Mouse (Mus musculus): Measurements from ENCODE around the gene Gm38392. TPM values are rescaled to one million over a fixed set of nuclear protein-coding genes. Genes with fewer than 3 reads are reported as not detected.

The Gm38392 gene
- polyA plus RNA-seq, 1 experiment from 2014 or later: not detected

GRCm38 (mm10) chr3:88216534-88217326 is 70.3 kb downstream of the Gm38392 start:
- Histone ChIP-seq H3K4me3 (peak overlapping the region; percentile 47; the same call in 1 of the 2 replicates), H3K27me3 (ENCODE audit: low read depth, poor library complexity, severe bottlenecking) (peaks cover 100% of the 10 kb centered on the region)
- 8% methylated on average over 7 of the region's 7 CpGs for WGBS

GRCm38 (mm10) chr3:88216116-88216515 is 70.9 kb downstream of the Gm38392 start:
- 0 out of 2 replicates have a peak, but pooled peaks cover 3% of the 10 kb centered on the region for H3K36me3 ChIP-seq
- H3K9me3 ChIP-seq (replicated peaks): no peaks in the 10 kb centered on the region
- no peak for DNase-seq (ENCODE audit: low spot score)
- peak overlapping the region; percentile 47 for H3K4me3 ChIP-seq
- peaks cover 33% of the 10 kb centered on the region for H3K4me1 ChIP-seq
- 0 out of 2 replicates have a peak overlapping the region, but pooled peaks have one; percentile 59 for H3K27ac ChIP-seq (replicated peaks)
- peaks cover 100% of the 10 kb centered on the region for H3K27me3 ChIP-seq (ENCODE audit: low read depth, poor library complexity, severe bottlenecking)
- WGBS: 1% methylated on average over 6 of the region's 6 CpGs

More at GRCm38 (mm10) chr3:88216534-88217326, 70.3 kb downstream of the Gm38392 start:
- Histone ChIP-seq H3K36me3 (0 out of 2 replicates have a peak, but pooled peaks cover 3% of the 10 kb centered on the region), H3K27ac (replicated peaks) (no peak overlapping the region), H3K9me3 (replicated peaks) (no peaks in the 10 kb centered on the region), H3K4me1 (peaks cover 39% of the 10 kb centered on the region)
- no peak for DNase-seq (ENCODE audit: low spot score)

GRCm38 (mm10) chr3:88215553-88216004 is 71.4 kb downstream of the Gm38392 start:
- 0 out of 2 replicates have a peak, but pooled peaks cover 3% of the 10 kb centered on the region for H3K36me3 ChIP-seq
- WGBS: under 1% methylated on average over 23 of the region's 23 CpGs
- peak; percentile 46 for DNase-seq (ENCODE audit: low spot score)
- H3K9me3 ChIP-seq (replicated peaks): no peaks in the 10 kb centered on the region
- H3K27ac ChIP-seq (replicated peaks): peak overlapping the region; percentile 59
- peaks cover 100% of the 10 kb centered on the region for H3K27me3 ChIP-seq (ENCODE audit: low read depth, poor library complexity, severe bottlenecking)
- peaks cover 33% of the 10 kb centered on the region for H3K4me1 ChIP-seq
- peak overlapping the region; percentile 47 for H3K4me3 ChIP-seq

GRCm38 (mm10) chr3:88214971-88215552 is 71.9 kb downstream of the Gm38392 start:
- Histone ChIP-seq H3K4me3 (peak overlapping the region; percentile 47), H3K4me1 (peaks cover 36% of the 10 kb centered on the region), H3K9me3 (replicated peaks) (no peaks in the 10 kb centered on the region), H3K27ac (replicated peaks) (peak overlapping the region; percentile 59), H3K36me3 (0 out of 2 replicates have a peak, but pooled peaks cover 3% of the 10 kb centered on the region), H3K27me3 (ENCODE audit: low read depth, poor library complexity, severe bottlenecking) (peaks cover 100% of the 10 kb centered on the region)
- DNase-seq (ENCODE audit: low spot score): no peak
- WGBS: under 1% methylated on average over 48 of the region's 48 CpGs

GRCm38 (mm10) chr3:88214197-88214938 is 72.6 kb downstream of the Gm38392 start:
- Histone ChIP-seq H3K27me3 (ENCODE audit: low read depth, poor library complexity, severe bottlenecking) (peaks cover 100% of the 10 kb centered on the region), H3K27ac (replicated peaks) (peak overlapping the region; percentile 59), H3K4me1 (peaks cover 39% of the 10 kb centered on the region), H3K4me3 (peak overlapping the region; percentile 47), H3K9me3 (replicated peaks) (no peaks in the 10 kb centered on the region), H3K36me3 (0 out of 2 replicates have a peak, but pooled peaks cover 3% of the 10 kb centered on the region)
- peak; percentile 51 for DNase-seq (ENCODE audit: low spot score)
- 1% methylated on average over 42 of the region's 42 CpGs for WGBS

- peaks cover 100% of the 10 kb centered on the region for H3K27me3 ChIP-seq (ENCODE audit: low read depth, poor library complexity, severe bottlenecking)
- no peaks in the 10 kb centered on the region for H3K9me3 ChIP-seq (replicated peaks)
- H3K4me3 ChIP-seq: peak overlapping the region; percentile 5; the same call in 1 of the 2 replicates
- peaks cover 48% of the 10 kb centered on the region for H3K4me1 ChIP-seq
- no peak overlapping the region for H3K27ac ChIP-seq (replicated peaks)
- 1% methylated on average over 2 of the region's 2 CpGs for WGBS
- 0 out of 2 replicates have a peak, but pooled peaks cover 3% of the 10 kb centered on the region for H3K36me3 ChIP-seq
- DNase-seq (ENCODE audit: low spot score): no peak
Observed at GRCm38 (mm10) chr3:88213019-88213418, 74.0 kb downstream of the Gm38392 start.

GRCm38 (mm10) chr3:88212356-88212755 is 74.7 kb downstream of the Gm38392 start:
- 0 out of 2 replicates have a peak, but pooled peaks cover 3% of the 10 kb centered on the region for H3K36me3 ChIP-seq
- H3K27me3 ChIP-seq (ENCODE audit: low read depth, poor library complexity, severe bottlenecking): peaks cover 100% of the 10 kb centered on the region
- H3K4me1 ChIP-seq: peaks cover 55% of the 10 kb centered on the region
- 2% methylated on average over 1 of the region's 1 CpGs for WGBS
- H3K27ac ChIP-seq (replicated peaks): no peak overlapping the region
- DNase-seq (ENCODE audit: low spot score): no peak
- H3K4me3 ChIP-seq: 0 out of 2 replicates have a peak overlapping the region, but pooled peaks have one; percentile 9
- H3K9me3 ChIP-seq (replicated peaks): no peaks in the 10 kb centered on the region

GRCm38 (mm10) chr3:88210918-88211317 is 76.1 kb downstream of the Gm38392 start:
- Histone ChIP-seq H3K36me3 (0 out of 2 replicates have a peak, but pooled peaks cover 3% of the 10 kb centered on the region), H3K27ac (replicated peaks) (no peak overlapping the region), H3K9me3 (replicated peaks) (no peaks in the 10 kb centered on the region), H3K4me3 (no peak overlapping the region), H3K4me1 (peaks cover 64% of the 10 kb centered on the region), H3K27me3 (ENCODE audit: low read depth, poor library complexity, severe bottlenecking) (peaks cover 100% of the 10 kb centered on the region)
- WGBS: 9% methylated on average over 2 of the region's 2 CpGs
- DNase-seq (ENCODE audit: low spot score): no peak

- Histone ChIP-seq H3K27me3 (ENCODE audit: low read depth, poor library complexity, severe bottlenecking) (peaks cover 100% of the 10 kb centered on the region), H3K27ac (replicated peaks) (no peak overlapping the region), H3K4me3 (peak overlapping the region; percentile 47; the same call in 1 of the 2 replicates), H3K4me1 (peaks cover 64% of the 10 kb centered on the region), H3K9me3 (replicated peaks) (no peaks in the 10 kb centered on the region), H3K36me3 (0 out of 2 replicates have a peak, but pooled peaks cover 3% of the 10 kb centered on the region)
- 11% methylated on average over 2 of the region's 2 CpGs for WGBS
- DNase-seq (ENCODE audit: low spot score): no peak
Observed at GRCm38 (mm10) chr3:88210121-88210520, 76.9 kb downstream of the Gm38392 start.

GRCm38 (mm10) chr3:88209306-88209705 is 77.7 kb downstream of the Gm38392 start:
- WGBS: under 1% methylated on average over 6 of the region's 6 CpGs
- H3K27ac ChIP-seq (replicated peaks): no peak overlapping the region; the same call in 1 of the 2 replicates

GRCm38 (mm10) chr3:88208226-88208720 is 78.7 kb downstream of the Gm38392 start:
- H3K9me3 ChIP-seq (replicated peaks): no peaks in the 10 kb centered on the region
- H3K4me1 ChIP-seq: peaks cover 59% of the 10 kb centered on the region

More at GRCm38 (mm10) chr3:88209306-88209705, 77.7 kb downstream of the Gm38392 start:
- no peaks in the 10 kb centered on the region for H3K9me3 ChIP-seq (replicated peaks)
- H3K27me3 ChIP-seq (ENCODE audit: low read depth, poor library complexity, severe bottlenecking): peaks cover 100% of the 10 kb centered on the region
- peak overlapping the region; percentile 47; the same call in 1 of the 2 replicates for H3K4me3 ChIP-seq
- DNase-seq (ENCODE audit: low spot score): no peak
- peaks cover 63% of the 10 kb centered on the region for H3K4me1 ChIP-seq
- H3K36me3 ChIP-seq: no peaks in the 10 kb centered on the region

More at GRCm38 (mm10) chr3:88208226-88208720, 78.7 kb downstream of the Gm38392 start:
- Histone ChIP-seq H3K27me3 (ENCODE audit: low read depth, poor library complexity, severe bottlenecking) (peaks cover 100% of the 10 kb centered on the region), H3K36me3 (no peaks in the 10 kb centered on the region), H3K27ac (replicated peaks) (no peak overlapping the region; the same call in 1 of the 2 replicates), H3K4me3 (peak overlapping the region; percentile 47; the same call in 1 of the 2 replicates)
- 2% methylated on average over 3 of the region's 3 CpGs for WGBS
- DNase-seq (ENCODE audit: low spot score): no peak

All from midbrain, embryonic 10.5 days (tissue).